Comparison of ENCODE assay signal across 7 mouse cellular contexts in genomic region chr5:134421061-134421460, GRCm38 (mm10). TPM values are rescaled to one million over a fixed set of nuclear protein-coding genes. Genes with fewer than 3 reads are reported as not detected.
DNase-seq lines count a peak whose midpoint lies in the region; ATAC-seq and TF ChIP-seq lines count a peak whose summit lies in the region.

No protein-coding gene starts in this region.

- in situ Hi-C loops in ES-E14 (cut with MboI; ENCODE audit: low sequenced_read_pairs in 2 of 2, unreplicated experiment in 2 of 2), result no loop called here

- H3K4me1 ChIP-seq in ES-E14 (ENCODE audit: control insufficient read depth in 2 of 2, insufficient read depth in 2 of 2, low read length in 2 of 2, poor library complexity in 1 of 2), result peaks cover 16 to 33% of the 10 kb centered on the region in 2 experiments
- H3K4me1 ChIP-seq in embryonic facial prominence, embryonic 14.5 days (ENCODE audit: control insufficient read depth, insufficient read depth, low read length), result peaks cover 8% of the 10 kb centered on the region
- H3K4me1 ChIP-seq in hindbrain, postnatal 0 days (ENCODE audit: insufficient read depth, low read length), result no peaks in the 10 kb centered on the region
- H3K4me1 ChIP-seq in stomach, postnatal 0 days (replicated peaks; ENCODE audit: control insufficient read depth, insufficient read depth), result peaks cover 4% of the 10 kb centered on the region; the same call in 1 of the 2 replicates

- H3K4me3 ChIP-seq in ES-E14 (ENCODE audit: insufficient read depth in 1 of 2, low read depth in 1 of 2, low read length in 2 of 2, poor library complexity in 1 of 2, severe bottlenecking in 1 of 2), result peak overlapping the region in 1 of 2 experiments; percentile 46; a peak in 2 of 4 replicates
- H3K4me3 ChIP-seq in embryonic facial prominence, embryonic 14.5 days (ENCODE audit: low read depth, low read length), result no peak overlapping the region
- H3K4me3 ChIP-seq in hindbrain, postnatal 0 days (ENCODE audit: low read length), result no peak overlapping the region
- no peak overlapping the region for H3K4me3 ChIP-seq in stomach, postnatal 0 days (ENCODE audit: low read depth, low read length)

- peak overlapping the region; percentile 78; the same call in 1 of the 2 replicates for H3K9ac ChIP-seq in ES-E14 (ENCODE audit: insufficient read depth, low read depth, low read length, poor library complexity, severe bottlenecking)
- no peak overlapping the region for H3K9ac ChIP-seq in embryonic facial prominence, embryonic 14.5 days (ENCODE audit: low read depth, low read length)
- no peak overlapping the region for H3K9ac ChIP-seq in hindbrain, postnatal 0 days (replicated peaks; ENCODE audit: low read length)
- H3K9ac ChIP-seq in stomach, postnatal 0 days (ENCODE audit: low read length), result 0 out of 2 replicates have a peak overlapping the region, but pooled peaks have one; percentile 3

- H3K9me3 ChIP-seq in ES-E14 (ENCODE audit: control insufficient read depth, insufficient read depth, low read depth, low read length), result no peaks in the 10 kb centered on the region
- H3K9me3 ChIP-seq in embryonic facial prominence, embryonic 14.5 days (ENCODE audit: control insufficient read depth, low read length), result no peaks in the 10 kb centered on the region
- no peaks in the 10 kb centered on the region for H3K9me3 ChIP-seq in hindbrain, postnatal 0 days (ENCODE audit: low read length)
- H3K9me3 ChIP-seq in stomach, postnatal 0 days (ENCODE audit: control insufficient read depth, low read length), result no peaks in the 10 kb centered on the region

- H3K36me3 ChIP-seq in ES-E14 (ENCODE audit: control insufficient read depth, insufficient read depth, low read length, poor library complexity, severe bottlenecking), result peaks cover 18% of the 10 kb centered on the region; the same call in 1 of the 2 replicates
- peaks cover 38% of the 10 kb centered on the region for H3K36me3 ChIP-seq in embryonic facial prominence, embryonic 14.5 days (ENCODE audit: control insufficient read depth, insufficient read depth, low read length)
- no peaks in the 10 kb centered on the region; the same call in 1 of the 2 replicates for H3K36me3 ChIP-seq in hindbrain, postnatal 0 days (ENCODE audit: insufficient read depth, low read length)
- peaks cover 7% of the 10 kb centered on the region; the same call in 1 of the 2 replicates for H3K36me3 ChIP-seq in stomach, postnatal 0 days (ENCODE audit: control insufficient read depth, insufficient read depth, low read length)

- no peaks in the 10 kb centered on the region for H3K27me3 ChIP-seq in embryonic facial prominence, embryonic 14.5 days (replicated peaks; ENCODE audit: control insufficient read depth, insufficient read depth, low read length)
- H3K27me3 ChIP-seq in hindbrain, postnatal 0 days (ENCODE audit: insufficient read depth, low read length), result no peaks in the 10 kb centered on the region
- H3K27me3 ChIP-seq in stomach, postnatal 0 days (ENCODE audit: control insufficient read depth, insufficient read depth, low read length), result no peaks in the 10 kb centered on the region

- H3K27ac ChIP-seq in ES-E14 (ENCODE audit: insufficient read depth, low read depth, low read length, poor library complexity, severe bottlenecking), result peak overlapping the region; percentile 96; the same call in 1 of the 2 replicates
- H3K27ac ChIP-seq in embryonic facial prominence, embryonic 14.5 days (replicated peaks; ENCODE audit: low read depth, low read length), result peak overlapping the region; percentile 47; the same call in 1 of the 2 replicates
- no peak overlapping the region for H3K27ac ChIP-seq in hindbrain, postnatal 0 days
- 0 out of 2 replicates have a peak overlapping the region, but pooled peaks have one; percentile 30 for H3K27ac ChIP-seq in stomach, postnatal 0 days (replicated peaks)

- no peak overlapping the region for H3K4me2 ChIP-seq in embryonic facial prominence, embryonic 14.5 days (ENCODE audit: low read depth, low read length)
- H3K4me2 ChIP-seq in hindbrain, postnatal 0 days (ENCODE audit: low read depth, low read length), result no peak overlapping the region
- H3K4me2 ChIP-seq in stomach, postnatal 0 days (replicated peaks; ENCODE audit: low read depth), result no peak overlapping the region

- DNase-seq in ES-E14 (ENCODE audit: low read depth, low spot score), result no peak
- peak; percentile 74 for DNase-seq in adipocyte (ENCODE audit: low spot score)
- peak; percentile 23 for DNase-seq in embryonic facial prominence, embryonic 14.5 days (ENCODE audit: low spot score)
- peak; percentile 61 for DNase-seq in hindbrain, postnatal 0 days (ENCODE audit: low spot score)
- no peak for DNase-seq in stomach, postnatal 0 days (ENCODE audit: low spot score)
- DNase-seq in embryo, embryonic 11 days, result no peak

- no peak for ATAC-seq in embryonic facial prominence, embryonic 14.5 days (ENCODE audit: low read depth)
- ATAC-seq in hindbrain, postnatal 0 days, result peak; percentile 39; the same call in 1 of the 2 replicates
- ATAC-seq in stomach, postnatal 0 days (ENCODE audit: low FRiP score, low TSS enrichment), result no peak
- no peak for ATAC-seq in monocyte, adult 5-6 weeks (replicated peaks; ENCODE audit: insufficient number of reproducible peaks, low FRiP score, low TSS enrichment, poor library complexity, severe bottlenecking)

- 47% methylated on average over 9 of the region's 9 CpGs for WGBS in embryonic facial prominence, embryonic 14.5 days
- WGBS in hindbrain, postnatal 0 days, result 42% methylated on average over 9 of the region's 9 CpGs
- 51% methylated on average over 8 of the region's 9 CpGs for WGBS in stomach, postnatal 0 days

- no peak for TF ChIP-seq EP300 in stomach, postnatal 0 days (optimal IDR thresholded peaks at IDR 0.05)

- no peak for TF ChIP-seq CTCF in hindbrain, postnatal 0 days (IDR thresholded peaks at IDR 0.05; ENCODE audit: low read depth)
- TF ChIP-seq CTCF in stomach, postnatal 0 days (IDR thresholded peaks at IDR 0.05; ENCODE audit: low read depth), result no peak

TF ChIP-seq in ES-E14, 5 proteins besides CTCF, POLR2A, EP300 and RAD21:
- TF ChIP-seq ZC3H11A (IDR thresholded peaks at IDR 0.05; ENCODE audit: borderline replicate concordance, low read depth, low read length) (no peak), HCFC1 (IDR thresholded peaks at IDR 0.05; ENCODE audit: borderline replicate concordance, insufficient read depth, low read length) (no peak), MAFK (IDR thresholded peaks at IDR 0.05; ENCODE audit: insufficient read depth, low read depth, low read length) (no peak), CHD2 (IDR thresholded peaks at IDR 0.05; ENCODE audit: low read depth, low read length) (no peak), ZNF384 (IDR thresholded peaks at IDR 0.05; ENCODE audit: low read depth, low read length) (no peak)
TF ChIP-seq in ES-E14: peak in this region for 0.

RNA-seq across cellular contexts. Expression of gene Gtf2ird1, which starts 35.5 kb away (rescaled TPM):
- 63.5 and 118 TPM in 2 replicates for total RNA-seq in ES-E14 (2012; rRNA removed)
- polyA plus RNA-seq in embryonic facial prominence, embryonic 14.5 days (2014; fragmentation: Nextera tagmentation; extraction: Ambion mirVana), result 80.3 and 91.2 TPM in 2 replicates
- 46.4 and 54.4 TPM in 2 replicates for total RNA-seq in hindbrain, postnatal 0 days (2014; rRNA removed)
- polyA plus RNA-seq in hindbrain, postnatal 0 days (2015; fragmentation: Nextera tagmentation; extraction: Ambion mirVana), result 52.7 and 57.7 TPM in 2 replicates
- 42.4 and 47.0 TPM in 2 replicates for polyA plus RNA-seq in stomach, postnatal 0 days (2015; fragmentation: Nextera tagmentation; extraction: Ambion mirVana)
- total RNA-seq in monocyte, adult 5-6 weeks (2017), result 2.0 to 2.8 TPM (median 2.4 TPM) in 3 replicates

Comparison
In these comparisons a context has a peak if more than half of its experiments do, and no peak if none do; other contexts are left out.
1. DNase-seq: peak in adipocyte (single experiment), embryonic facial prominence, embryonic 14.5 days (single experiment) and hindbrain, postnatal 0 days (single experiment); none in ES-E14 (single experiment), stomach, postnatal 0 days (single experiment) and embryo, embryonic 11 days (single experiment).
2. H3K9ac ChIP-seq: peak in ES-E14 (single experiment) and stomach, postnatal 0 days (single experiment); none in embryonic facial prominence, embryonic 14.5 days (single experiment) and hindbrain, postnatal 0 days (single experiment).
3. RNA of gene Gtf2ird1, which starts 35.5 kb away (total RNA-seq): 63.5 to 118 TPM in ES-E14 and 46.4 to 54.4 TPM in hindbrain, postnatal 0 days; 2.0 to 2.8 TPM in monocyte, adult 5-6 weeks; every median in the first group is over 10 times any median in the second.